Mouse (Mus musculus): ENCODE results near the gene Col9a1.

GRCm38 (mm10) chr1:24134792-24135191 is 42.6 kb upstream of the Col9a1 start:
- TF ChIP-seq POLR2A (IDR thresholded peaks at IDR 0.05; ENCODE audit: borderline replicate concordance, control insufficient read depth, low read depth, low read length) (no peak), CTCF (IDR thresholded peaks at IDR 0.05; ENCODE audit: control insufficient read depth, insufficient read depth, low read length) (0 out of 2 replicates have a peak, but pooled peaks have one; percentile 7)
